Mouse (Mus musculus) layer of hippocampus, adult 11-12 months (tissue): ENCODE measurements at regions not wholly inside any gene's neighbourhood (a gene's known extent, or its start where the extent isn't known, plus 50 kb on each side); places are given as distances from the start of the nearest gene placed in this dataset.

ENCODE experiments used
- DNase-seq: peaks from one replicate; pipeline ENCODE4 v3.0.0; 2022; ENCODE audit warnings: low spot score

DNA sequence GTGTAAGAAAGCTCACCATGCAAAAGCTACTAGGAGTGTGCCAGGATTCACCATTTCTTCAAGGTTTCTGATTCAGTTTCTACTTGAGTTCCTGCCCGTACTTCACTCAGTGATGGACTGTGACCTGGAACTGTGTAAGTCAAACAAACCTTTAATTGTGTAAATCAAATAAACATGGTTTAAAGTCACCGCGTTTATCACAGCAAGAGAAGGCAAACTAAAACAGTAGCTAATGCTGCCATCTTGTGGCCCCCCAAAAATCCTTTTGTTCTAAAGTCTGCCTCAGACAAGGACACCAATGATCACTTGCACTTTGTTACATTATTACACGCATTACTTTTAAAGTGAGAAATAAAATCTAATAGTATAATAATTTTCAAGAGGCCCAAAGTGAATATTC, 63.6 kb upstream of the Dcx start:
- peak; percentile 37 for DNase-seq
